Mouse (Mus musculus): ENCODE data around the gene Tusc2. TPM values are rescaled to one million over a fixed set of nuclear protein-coding genes. Genes with fewer than 3 reads are reported as not detected.
A peak's percentile ranks its signal among the peaks of the same experiment; 100 is the strongest.

The Tusc2 gene
- polyA plus RNA-seq, 1 experiment = 127 TPM

DNA sequence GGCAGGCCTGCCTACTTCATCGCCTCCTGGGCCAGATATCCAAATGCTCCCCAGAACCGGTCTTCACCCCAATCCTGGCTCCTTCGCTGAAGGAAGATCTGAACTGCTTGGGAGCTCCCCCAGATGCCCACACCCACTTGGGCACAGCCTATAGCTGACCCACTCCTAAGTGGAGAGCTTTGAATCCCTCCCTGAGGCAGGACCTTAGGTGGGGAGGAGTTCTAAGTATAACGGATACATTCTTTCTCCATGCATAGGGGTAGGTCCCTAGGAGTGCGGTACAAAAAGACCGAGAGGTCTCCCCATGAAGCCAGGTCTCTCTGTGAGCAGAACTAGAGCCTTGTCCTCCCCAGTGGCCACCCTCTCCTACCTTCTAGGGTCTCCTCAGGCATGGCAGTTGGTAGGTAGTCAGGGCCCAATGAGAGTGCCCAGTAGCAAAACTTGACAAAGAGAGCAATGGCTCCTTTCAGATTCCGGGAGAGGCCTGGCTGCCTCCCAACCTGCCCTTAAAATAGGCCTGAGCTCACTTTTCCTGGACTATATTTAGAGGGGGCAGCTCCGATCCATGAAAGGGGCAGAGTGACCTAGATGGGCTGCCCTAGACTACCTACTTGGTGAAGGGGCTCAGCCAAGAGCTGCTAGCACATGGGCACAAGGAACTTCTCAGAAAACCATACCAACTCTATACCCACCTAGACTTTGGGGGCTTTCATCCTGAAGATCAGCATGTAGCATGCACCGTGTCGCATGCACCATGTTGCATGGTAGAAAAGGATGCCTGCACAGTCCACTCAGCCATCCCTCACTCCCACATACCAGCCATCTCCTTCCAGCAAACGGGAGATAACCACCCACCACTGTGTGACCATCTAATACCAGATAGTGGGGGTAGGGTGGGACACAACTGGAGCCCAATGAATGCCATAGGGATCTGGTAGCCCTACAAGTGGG, 33.8 kb downstream of the Tusc2 start:
- WGBS = 73% methylated on average over 11 of the region's 11 CpGs
- Histone ChIP-seq H3K27me3 (ENCODE audit: control insufficient read depth, insufficient read depth, low read length) (no peaks in the 10 kb centered on the region), H3K4me3 (replicated peaks; ENCODE audit: insufficient read depth, low read depth, low read length) (no peak overlapping the region), H3K4me1 (ENCODE audit: control insufficient read depth, insufficient read depth, low read length) (peaks cover 33% of the 10 kb centered on the region), H3K27ac (ENCODE audit: insufficient read depth, low read length) (no peak overlapping the region)
- TF ChIP-seq POLR2A (IDR thresholded peaks at IDR 0.05; ENCODE audit: borderline replicate concordance, insufficient read depth, low read length) (no peak), CTCF (IDR thresholded peaks at IDR 0.05; ENCODE audit: borderline replicate concordance, insufficient read depth, low read depth, low read length) (no peak)
- no peak for DNase-seq

- no peak for DNase-seq
- TF ChIP-seq POLR2A (IDR thresholded peaks at IDR 0.05; ENCODE audit: borderline replicate concordance, insufficient read depth, low read length) = no peak
- no peak for TF ChIP-seq CTCF (IDR thresholded peaks at IDR 0.05; ENCODE audit: borderline replicate concordance, insufficient read depth, low read depth, low read length)
- Histone ChIP-seq H3K4me1 (ENCODE audit: control insufficient read depth, insufficient read depth, low read length) (peaks cover 18% of the 10 kb centered on the region), H3K4me3 (replicated peaks; ENCODE audit: insufficient read depth, low read depth, low read length) (no peak overlapping the region), H3K27me3 (ENCODE audit: control insufficient read depth, insufficient read depth, low read length) (no peaks in the 10 kb centered on the region), H3K27ac (ENCODE audit: insufficient read depth, low read length) (no peak overlapping the region)
- 86% methylated on average over 5 of the region's 5 CpGs for WGBS
Measured at GRCm38 (mm10) chr9:107598385-107598784, 35.3 kb downstream of the Tusc2 start.

- Histone ChIP-seq H3K4me3 (replicated peaks; ENCODE audit: insufficient read depth, low read depth, low read length) (no peak overlapping the region), H3K27ac (ENCODE audit: insufficient read depth, low read length) (no peak overlapping the region), H3K4me1 (ENCODE audit: control insufficient read depth, insufficient read depth, low read length) (peaks cover 10% of the 10 kb centered on the region), H3K27me3 (ENCODE audit: control insufficient read depth, insufficient read depth, low read length) (no peaks in the 10 kb centered on the region)
- TF ChIP-seq POLR2A (IDR thresholded peaks at IDR 0.05; ENCODE audit: borderline replicate concordance, insufficient read depth, low read length) (no peak), CTCF (IDR thresholded peaks at IDR 0.05; ENCODE audit: borderline replicate concordance, insufficient read depth, low read depth, low read length) (no peak)
- 94% methylated on average over 9 of the region's 9 CpGs for WGBS
- DNase-seq = no peak
Measured at GRCm38 (mm10) chr9:107599433-107599832, 36.4 kb downstream of the Tusc2 start.

DNA sequence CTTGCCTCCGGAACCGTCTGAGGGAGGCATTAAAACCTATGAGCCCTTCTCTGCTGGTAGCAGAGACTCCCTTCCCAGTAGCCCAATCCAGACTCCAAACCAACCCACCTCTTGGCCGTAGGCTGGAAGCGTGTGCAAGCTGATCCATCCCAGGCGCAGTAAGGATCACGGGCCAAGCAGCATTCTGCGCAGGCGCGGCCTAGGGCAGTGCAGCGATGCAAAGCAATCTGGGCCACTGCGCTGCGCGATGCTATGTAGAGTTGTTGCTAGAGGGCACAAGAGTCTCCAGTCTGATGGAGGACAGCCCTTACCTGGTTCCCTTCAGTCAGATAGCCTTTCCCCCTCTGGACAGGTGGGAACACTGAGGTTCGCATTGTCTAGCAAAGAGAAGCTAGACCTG, 36.8 kb downstream of the Tusc2 start:
- Histone ChIP-seq H3K27ac (ENCODE audit: insufficient read depth, low read length) (no peak overlapping the region), H3K27me3 (ENCODE audit: control insufficient read depth, insufficient read depth, low read length) (no peaks in the 10 kb centered on the region), H3K4me3 (replicated peaks; ENCODE audit: insufficient read depth, low read depth, low read length) (no peak overlapping the region), H3K4me1 (ENCODE audit: control insufficient read depth, insufficient read depth, low read length) (peaks cover 10% of the 10 kb centered on the region)
- WGBS = 65% methylated on average over 14 of the region's 14 CpGs
- TF ChIP-seq POLR2A (IDR thresholded peaks at IDR 0.05; ENCODE audit: borderline replicate concordance, insufficient read depth, low read length) = no peak
- peak; percentile 60 to 73 for DNase-seq

GRCm38 (mm10) chr9:107600745-107601144, 37.7 kb downstream of the Tusc2 start:
- 79% methylated on average over 12 of the region's 12 CpGs for WGBS
- H3K27ac ChIP-seq (ENCODE audit: insufficient read depth, low read length) = no peak overlapping the region
- peaks cover 10% of the 10 kb centered on the region for H3K4me1 ChIP-seq (ENCODE audit: control insufficient read depth, insufficient read depth, low read length)
- H3K27me3 ChIP-seq (ENCODE audit: control insufficient read depth, insufficient read depth, low read length) = no peaks in the 10 kb centered on the region
- H3K4me3 ChIP-seq (replicated peaks; ENCODE audit: insufficient read depth, low read depth, low read length) = no peak overlapping the region
- TF ChIP-seq CTCF (IDR thresholded peaks at IDR 0.05; ENCODE audit: borderline replicate concordance, insufficient read depth, low read depth, low read length) (peak; percentile 29; the same call in 1 of the 2 replicates), POLR2A (IDR thresholded peaks at IDR 0.05; ENCODE audit: borderline replicate concordance, insufficient read depth, low read length) (no peak)
- peak in 1 of 2 experiments; percentile 44 for DNase-seq

- Histone ChIP-seq H3K27ac (ENCODE audit: insufficient read depth, low read length) (no peak overlapping the region), H3K4me3 (replicated peaks; ENCODE audit: insufficient read depth, low read depth, low read length) (no peak overlapping the region), H3K4me1 (ENCODE audit: control insufficient read depth, insufficient read depth, low read length) (peaks cover 10% of the 10 kb centered on the region), H3K27me3 (ENCODE audit: control insufficient read depth, insufficient read depth, low read length) (no peaks in the 10 kb centered on the region)
- WGBS = 84% methylated on average over 11 of the region's 11 CpGs
- no peak for TF ChIP-seq CTCF (IDR thresholded peaks at IDR 0.05; ENCODE audit: borderline replicate concordance, insufficient read depth, low read depth, low read length)
- no peak for TF ChIP-seq POLR2A (IDR thresholded peaks at IDR 0.05; ENCODE audit: borderline replicate concordance, insufficient read depth, low read length)
- DNase-seq = no peak
Measured at GRCm38 (mm10) chr9:107601275-107601674, 38.2 kb downstream of the Tusc2 start.

- peak; percentile 83 to 95 for DNase-seq
- Histone ChIP-seq H3K27me3 (ENCODE audit: control insufficient read depth, insufficient read depth, low read length) (no peaks in the 10 kb centered on the region), H3K4me1 (ENCODE audit: control insufficient read depth, insufficient read depth, low read length) (peaks cover 2% of the 10 kb centered on the region; the same call in 1 of the 2 replicates), H3K4me3 (replicated peaks; ENCODE audit: insufficient read depth, low read depth, low read length) (no peak overlapping the region), H3K27ac (ENCODE audit: insufficient read depth, low read length) (no peak overlapping the region)
- 10% methylated on average over 10 of the region's 10 CpGs for WGBS
- TF ChIP-seq CTCF (IDR thresholded peaks at IDR 0.05; ENCODE audit: borderline replicate concordance, insufficient read depth, low read depth, low read length) (peak; percentile 98), POLR2A (IDR thresholded peaks at IDR 0.05; ENCODE audit: borderline replicate concordance, insufficient read depth, low read length) (no peak)
Measured at GRCm38 (mm10) chr9:107602068-107602648, 39.1 kb downstream of the Tusc2 start.

- WGBS = 84% methylated on average over 6 of the region's 6 CpGs
- TF ChIP-seq POLR2A (IDR thresholded peaks at IDR 0.05; ENCODE audit: borderline replicate concordance, insufficient read depth, low read length) (no peak), CTCF (IDR thresholded peaks at IDR 0.05; ENCODE audit: borderline replicate concordance, insufficient read depth, low read depth, low read length) (no peak)
- Histone ChIP-seq H3K4me1 (ENCODE audit: control insufficient read depth, insufficient read depth, low read length) (no peaks in the 10 kb centered on the region), H3K4me3 (replicated peaks; ENCODE audit: insufficient read depth, low read depth, low read length) (no peak overlapping the region), H3K27ac (ENCODE audit: insufficient read depth, low read length) (no peak overlapping the region), H3K27me3 (ENCODE audit: control insufficient read depth, insufficient read depth, low read length) (no peaks in the 10 kb centered on the region)
- DNase-seq = no peak
Measured at GRCm38 (mm10) chr9:107603251-107603650, 40.2 kb downstream of the Tusc2 start.

All from cerebellum, adult 2 months (tissue).